Mouse (Mus musculus) spleen, embryonic (tissue): ENCODE data around the gene Taldo1.

Experiments
- CTCF ChIA-PET: fragments of 350-600 bp; sonication (Branson Sonifier 250); formaldehyde crosslinking; loops from one replicate; lab custom pipeline; 2022; lab: Charles Lee

Taldo1 gene

GRCm38 (mm10) chr7:141436523-141436892, 44.5 kb downstream of the Taldo1 start:
- CTCF ChIA-PET, result interaction anchor here (0.5 to 1.0 kb wide), 3 partner anchors 12 to 476 kb away, joined by 3 to 6 read pairs (median 3); no protein-coding TSS in a partner anchor

- CTCF ChIA-PET, result interaction anchor here (1.1 kb wide), 1 partner anchor 9 kb away, joined by 4 read pairs; the partner anchor contains the start of gene Rplp2
Observed at GRCm38 (mm10) chr7:141437178-141438120, 45.5 kb downstream of the Taldo1 start, which contains the start of gene Slc25a22. Gene Slc25a22 (minus strand): TSS chr7:141437892.

GRCm38 (mm10) chr7:141438201-141438968, 46.4 kb downstream of the Taldo1 start:
- CTCF ChIA-PET, result interaction anchor here (0.6 to 1.3 kb wide), 3 partner anchors 8 to 39 kb away, joined by 3 to 4 read pairs (median 3); partner anchors contain the start of gene Rplp2

- CTCF ChIA-PET, result interaction anchor here (0.6 to 1.3 kb wide), 2 partner anchors 26 to 38 kb away, joined by 3 read pairs; no protein-coding TSS in a partner anchor
Observed at GRCm38 (mm10) chr7:141439140-141439679, 47.2 kb downstream of the Taldo1 start.

- CTCF ChIA-PET, result interaction anchor here (0.5 kb wide), 1 partner anchor 510 kb away, joined by 13 read pairs; no protein-coding TSS in a partner anchor
Observed at GRCm38 (mm10) chr7:141439811-141440210, 47.8 kb downstream of the Taldo1 start.

GRCm38 (mm10) chr7:141440613-141441012, 48.6 kb downstream of the Taldo1 start:
- CTCF ChIA-PET, result interaction anchor here (0.6 to 0.9 kb wide), 3 partner anchors 11 to 246 kb away, joined by 3 to 5 read pairs (median 4); no protein-coding TSS in a partner anchor

- CTCF ChIA-PET, result no interaction called here
Observed at GRCm38 (mm10) chr7:141441460-141441859, 49.5 kb downstream of the Taldo1 start.

GRCm38 (mm10) chr7:141442199-141442598, 50.2 kb downstream of the Taldo1 start:
- CTCF ChIA-PET, result interaction anchor here (0.6 to 1.2 kb wide), 2 partner anchors 14 to 129 kb away, joined by 3 to 4 read pairs; no protein-coding TSS in a partner anchor

GRCm38 (mm10) chr7:141443081-141443821, 51.3 kb downstream of the Taldo1 start:
- CTCF ChIA-PET, result interaction anchor here (1.1 to 1.2 kb wide), 2 partner anchors 13 to 15 kb away, joined by 4 to 5 read pairs; no protein-coding TSS in a partner anchor

- CTCF ChIA-PET, result no interaction called here
Observed at GRCm38 (mm10) chr7:141443828-141444237, 51.8 kb downstream of the Taldo1 start, which contains the start of gene Pidd1. Gene Pidd1 (minus strand): TSS chr7:141444025.

GRCm38 (mm10) chr7:141446374-141446773, 54.4 kb downstream of the Taldo1 start:
- CTCF ChIA-PET, result interaction anchor here (0.6 to 1.6 kb wide), 3 partner anchors 8 to 167 kb away, joined by 4 to 5 read pairs (median 4); no protein-coding TSS in a partner anchor

GRCm38 (mm10) chr7:141447110-141447991, 55.4 kb downstream of the Taldo1 start, which contains the start of gene Rplp2:
Gene Rplp2 (plus strand): TSS chr7:141447370.
- CTCF ChIA-PET, result interaction anchor here (0.6 to 1.6 kb wide), 6 partner anchors 9 to 1017 kb away, joined by 3 to 4 read pairs (median 4); no protein-coding TSS in a partner anchor

GRCm38 (mm10) chr7:141451928-141452327, 59.9 kb downstream of the Taldo1 start:
- CTCF ChIA-PET, result no interaction called here
